Mouse (Mus musculus): ENCODE measurements around the gene Gm26566. TPM values are rescaled to one million over a fixed set of nuclear protein-coding genes. Genes with fewer than 3 reads are reported as not detected.
A peak's percentile ranks its signal among the peaks of the same experiment; 100 is the strongest.

The Gm26566 gene
- total RNA-seq (2014; rRNA removed) (0.71 TPM in 1 of 2 replicates, not detected in the other), polyA plus RNA-seq (2015; fragmentation: Nextera tagmentation; extraction: Ambion mirVana) (0.49 and 1.3 TPM in 2 replicates)

DNA sequence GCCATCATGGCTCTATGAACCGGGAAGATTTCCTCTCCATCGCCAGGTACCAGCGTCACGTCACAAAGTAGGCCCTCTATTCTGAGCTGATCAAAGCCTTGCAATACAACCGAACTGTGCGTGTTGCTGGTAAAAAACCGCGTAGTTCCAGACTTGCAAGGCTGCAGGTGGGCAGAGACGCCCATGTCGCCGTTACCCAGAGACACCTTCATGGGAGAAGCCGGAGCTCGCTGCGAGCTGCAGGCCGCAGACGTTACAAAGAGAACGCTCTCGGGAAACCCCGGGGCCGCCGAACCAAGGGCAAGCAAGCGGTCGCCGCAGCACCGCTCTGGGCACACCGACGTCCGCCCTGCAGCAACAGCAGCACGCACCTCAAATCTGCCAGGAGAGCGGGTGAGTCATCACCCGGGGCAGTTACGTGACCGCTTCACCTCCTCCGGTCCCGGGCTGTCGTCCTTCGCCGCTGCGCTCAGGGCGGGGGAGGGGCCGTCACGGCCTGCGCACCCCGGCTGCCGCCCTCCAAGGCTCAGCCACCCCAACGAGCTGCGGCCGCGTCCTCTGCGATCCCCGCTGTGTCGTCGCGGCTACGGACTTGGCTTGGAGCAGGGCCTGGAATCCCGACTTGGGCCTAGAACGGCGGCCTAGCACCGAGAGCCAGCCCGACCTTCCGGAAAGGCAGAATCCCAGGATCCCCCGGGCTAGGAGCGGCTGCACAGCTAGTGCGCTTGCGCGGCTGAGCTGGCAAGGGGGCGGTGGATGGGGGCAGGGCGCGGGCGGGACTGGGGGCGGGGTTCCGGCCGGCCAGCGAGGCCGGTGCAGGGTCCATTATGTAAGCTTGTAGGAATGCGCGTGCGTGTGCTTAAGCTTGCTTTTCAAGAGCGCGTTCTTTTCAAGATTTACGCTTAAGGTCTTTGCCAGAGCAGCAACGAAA, at the start of gene Gm26566, which contains the start of gene Klhl9:
Gm26566 (plus strand) TSS at position 15 of the 931 bp plus-strand sequence.
Klhl9 (minus strand) TSS at position 675 of the 931 bp plus-strand sequence.
- Histone ChIP-seq H3K9ac (replicated peaks; ENCODE audit: low read length, poor library complexity, severe bottlenecking) (peak within 1 kb of the TSS; percentile 96), H3K36me3 (ENCODE audit: insufficient read depth, low read length) (peaks cover 3% of the 10 kb centered on the region; the same call in 1 of the 2 replicates), H3K4me1 (ENCODE audit: insufficient read depth, low read length) (peaks cover 19% of the 10 kb centered on the region), H3K4me3 (ENCODE audit: low read depth, low read length) (peak within 1 kb of the TSS; percentile 96), H3K27ac (ENCODE audit: low read depth, low read length) (peak within 1 kb of the TSS; percentile 99), H3K4me2 (ENCODE audit: low read depth, low read length, poor library complexity, severe bottlenecking) (peak within 1 kb of the TSS; percentile 75), H3K27me3 (ENCODE audit: insufficient read depth, low read length) (no peaks in the 10 kb centered on the region), H3K9me3 (ENCODE audit: low read length) (no peaks in the 10 kb centered on the region)
- under 1% methylated on average over 75 of the region's 82 CpGs for WGBS
- ATAC-seq (ENCODE audit: low FRiP score): peak; percentile 98
- no peak for TF ChIP-seq CTCF (IDR thresholded peaks at IDR 0.05)
- DNase-seq (ENCODE audit: low spot score): peak; percentile 97

- Histone ChIP-seq H3K4me2 (ENCODE audit: low read depth, low read length, poor library complexity, severe bottlenecking) (no peak within 1 kb of the TSS), H3K4me1 (ENCODE audit: insufficient read depth, low read length) (no peaks in the 10 kb centered on the region), H3K36me3 (ENCODE audit: insufficient read depth, low read length) (no peaks in the 10 kb centered on the region), H3K27ac (ENCODE audit: low read depth, low read length) (no peak within 1 kb of the TSS), H3K9ac (replicated peaks; ENCODE audit: low read length, poor library complexity, severe bottlenecking) (no peak within 1 kb of the TSS), H3K4me3 (ENCODE audit: low read depth, low read length) (no peak within 1 kb of the TSS), H3K27me3 (ENCODE audit: insufficient read depth, low read length) (no peaks in the 10 kb centered on the region), H3K9me3 (ENCODE audit: low read length) (no peaks in the 10 kb centered on the region)
- DNase-seq (ENCODE audit: low spot score): no peak
- no peak for TF ChIP-seq CTCF (IDR thresholded peaks at IDR 0.05)
- 94% methylated on average over 1 of the region's 1 CpGs for WGBS
- no peak for ATAC-seq (ENCODE audit: low FRiP score)
Observed at GRCm38 (mm10) chr4:88676824-88677223, 44.8 kb upstream of the Gm26566 start, which contains the start of gene Ifna16. Gene Ifna16, minus strand, starts transcription at chr4:88676924.

DNA sequence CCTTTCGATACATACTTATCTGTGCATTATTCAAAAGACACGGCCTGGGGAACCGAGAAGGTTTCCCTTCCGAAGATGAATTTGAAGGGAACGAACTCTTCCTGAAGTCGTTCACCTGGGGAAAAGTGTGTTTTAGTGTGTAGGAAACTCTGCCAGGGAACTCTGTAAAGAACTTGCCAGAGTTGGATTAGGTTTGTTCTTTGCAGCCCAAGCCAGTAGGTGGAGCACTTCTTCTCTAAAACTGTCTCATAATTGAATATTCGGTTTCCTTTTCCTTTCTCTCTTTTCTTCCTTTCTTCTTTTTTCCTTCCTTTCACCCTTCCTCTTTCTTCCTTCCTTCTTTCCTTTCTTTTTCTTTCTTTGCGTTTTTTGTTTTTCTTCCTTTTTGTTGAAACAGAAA, 41.2 kb upstream of the Gm26566 start:
- no peak overlapping the region for H3K27ac ChIP-seq (ENCODE audit: low read depth, low read length)
- peak; percentile 67 for TF ChIP-seq CTCF (IDR thresholded peaks at IDR 0.05)
- no peak overlapping the region for H3K4me2 ChIP-seq (ENCODE audit: low read depth, low read length, poor library complexity, severe bottlenecking)
- no peaks in the 10 kb centered on the region for H3K27me3 ChIP-seq (ENCODE audit: insufficient read depth, low read length)
- WGBS: 47% methylated on average over 8 of the region's 8 CpGs
- H3K9me3 ChIP-seq (ENCODE audit: low read length): no peaks in the 10 kb centered on the region
- ATAC-seq (ENCODE audit: low FRiP score): no peak
- peak; percentile 24 for DNase-seq (ENCODE audit: low spot score)
- no peak overlapping the region for H3K9ac ChIP-seq (replicated peaks; ENCODE audit: low read length, poor library complexity, severe bottlenecking)
- no peaks in the 10 kb centered on the region for H3K4me1 ChIP-seq (ENCODE audit: insufficient read depth, low read length)
- H3K36me3 ChIP-seq (ENCODE audit: insufficient read depth, low read length): no peaks in the 10 kb centered on the region
- no peak overlapping the region for H3K4me3 ChIP-seq (ENCODE audit: low read depth, low read length)

- WGBS: 80% methylated on average over 3 of the region's 3 CpGs
- no peaks in the 10 kb centered on the region for H3K27me3 ChIP-seq (ENCODE audit: insufficient read depth, low read length)
- H3K4me3 ChIP-seq (ENCODE audit: low read depth, low read length): no peak overlapping the region
- DNase-seq (ENCODE audit: low spot score): no peak
- H3K27ac ChIP-seq (ENCODE audit: low read depth, low read length): no peak overlapping the region
- no peak overlapping the region for H3K9ac ChIP-seq (replicated peaks; ENCODE audit: low read length, poor library complexity, severe bottlenecking)
- no peaks in the 10 kb centered on the region for H3K36me3 ChIP-seq (ENCODE audit: insufficient read depth, low read length)
- no peak overlapping the region for H3K4me2 ChIP-seq (ENCODE audit: low read depth, low read length, poor library complexity, severe bottlenecking)
- ATAC-seq (ENCODE audit: low FRiP score): no peak
- H3K4me1 ChIP-seq (ENCODE audit: insufficient read depth, low read length): no peaks in the 10 kb centered on the region
- H3K9me3 ChIP-seq (ENCODE audit: low read length): no peaks in the 10 kb centered on the region
- TF ChIP-seq CTCF (IDR thresholded peaks at IDR 0.05): no peak
Observed at GRCm38 (mm10) chr4:88681353-88681752, 40.3 kb upstream of the Gm26566 start.

DNA sequence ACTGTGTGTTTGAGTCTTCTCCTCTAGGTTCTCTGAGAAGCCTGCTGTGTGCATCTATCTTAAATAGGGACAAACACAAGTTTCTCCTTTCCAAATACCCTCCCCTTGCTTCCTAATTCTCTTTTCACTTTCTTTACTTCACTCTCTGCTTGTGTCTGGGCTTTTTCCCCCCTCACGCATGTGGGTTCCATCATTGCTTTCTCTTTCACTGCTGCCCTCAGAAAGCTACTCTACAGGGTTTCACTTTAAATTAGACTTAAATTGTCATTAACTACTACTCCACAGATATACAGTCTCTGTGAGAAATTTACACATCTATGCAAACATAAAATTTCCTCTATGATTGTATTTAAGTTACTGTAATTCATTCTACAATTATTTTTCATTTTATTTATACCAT, 37.8 kb upstream of the Gm26566 start, which contains the start of gene Ifna2:
Ifna2 (minus strand) TSS at position 101 of the 400 bp plus-strand sequence.
- Histone ChIP-seq H3K27ac (ENCODE audit: low read depth, low read length) (no peak within 1 kb of the TSS), H3K4me1 (ENCODE audit: insufficient read depth, low read length) (no peaks in the 10 kb centered on the region), H3K4me3 (ENCODE audit: low read depth, low read length) (no peak within 1 kb of the TSS), H3K27me3 (ENCODE audit: insufficient read depth, low read length) (no peaks in the 10 kb centered on the region), H3K9ac (replicated peaks; ENCODE audit: low read length, poor library complexity, severe bottlenecking) (no peak within 1 kb of the TSS), H3K4me2 (ENCODE audit: low read depth, low read length, poor library complexity, severe bottlenecking) (no peak within 1 kb of the TSS), H3K9me3 (ENCODE audit: low read length) (no peaks in the 10 kb centered on the region), H3K36me3 (ENCODE audit: insufficient read depth, low read length) (no peaks in the 10 kb centered on the region)
- no peak for TF ChIP-seq CTCF (IDR thresholded peaks at IDR 0.05)
- ATAC-seq (ENCODE audit: low FRiP score) (no peak), DNase-seq (ENCODE audit: low spot score) (no peak)
- 100% methylated on average over 1 of the region's 1 CpGs for WGBS

GRCm38 (mm10) chr4:88691259-88691658, 30.3 kb upstream of the Gm26566 start, which contains the start of gene Ifnab:
Gene Ifnab, minus strand, starts transcription at chr4:88691359.
- Histone ChIP-seq H3K27ac (ENCODE audit: low read depth, low read length) (no peak within 1 kb of the TSS), H3K4me1 (ENCODE audit: insufficient read depth, low read length) (no peaks in the 10 kb centered on the region), H3K4me2 (ENCODE audit: low read depth, low read length, poor library complexity, severe bottlenecking) (no peak within 1 kb of the TSS), H3K36me3 (ENCODE audit: insufficient read depth, low read length) (no peaks in the 10 kb centered on the region), H3K9me3 (ENCODE audit: low read length) (no peaks in the 10 kb centered on the region), H3K4me3 (ENCODE audit: low read depth, low read length) (no peak within 1 kb of the TSS), H3K9ac (replicated peaks; ENCODE audit: low read length, poor library complexity, severe bottlenecking) (no peak within 1 kb of the TSS), H3K27me3 (ENCODE audit: insufficient read depth, low read length) (0 out of 2 replicates have a peak, but pooled peaks cover 3% of the 10 kb centered on the region)
- DNase-seq (ENCODE audit: low spot score) (no peak), ATAC-seq (ENCODE audit: low FRiP score) (no peak)
- TF ChIP-seq CTCF (IDR thresholded peaks at IDR 0.05): no peak
- WGBS: 73% methylated on average over 2 of the region's 2 CpGs
